Mouse (Mus musculus) left cerebral cortex, adult 9 months (tissue): ENCODE data around the gene Apeh.

Source experiments
- DNase-seq, 2 experiments: peaks; one replicate each; pipeline ENCODE4 v3.0.0; 2022; ENCODE audit warnings: low spot score in 2 of 2

Gene Apeh

GRCm38 (mm10) chr9:108119891-108120411 lies 25.5 kb upstream of the Apeh start:
- no peak for DNase-seq

DNA sequence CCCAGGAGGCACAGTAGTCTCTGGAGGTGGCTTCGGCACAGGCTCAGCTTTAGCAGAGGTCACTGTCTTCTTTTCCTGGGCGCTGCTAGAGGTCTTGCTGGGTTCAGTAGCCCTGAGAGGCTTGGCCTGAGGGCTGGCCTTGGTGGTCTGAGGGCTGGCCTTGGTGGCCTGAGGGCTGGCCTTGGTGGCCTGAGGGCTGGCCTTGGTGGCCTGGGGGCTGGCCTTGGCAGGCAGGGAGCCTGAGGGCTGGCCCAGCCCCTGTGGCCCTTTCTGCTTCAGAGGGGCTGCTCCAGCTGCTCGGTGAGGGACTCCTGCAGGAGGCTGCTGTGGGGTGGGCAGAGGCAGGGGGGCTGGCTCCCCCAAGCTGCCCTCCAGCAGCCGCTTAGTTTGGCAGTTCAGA lies 22.7 kb upstream of the Apeh start:
- DNase-seq, result no peak

- peak in 1 of 2 experiments; percentile 68 for DNase-seq
Measured at GRCm38 (mm10) chr9:108115290-108116077, 21.1 kb upstream of the Apeh start.

DNA sequence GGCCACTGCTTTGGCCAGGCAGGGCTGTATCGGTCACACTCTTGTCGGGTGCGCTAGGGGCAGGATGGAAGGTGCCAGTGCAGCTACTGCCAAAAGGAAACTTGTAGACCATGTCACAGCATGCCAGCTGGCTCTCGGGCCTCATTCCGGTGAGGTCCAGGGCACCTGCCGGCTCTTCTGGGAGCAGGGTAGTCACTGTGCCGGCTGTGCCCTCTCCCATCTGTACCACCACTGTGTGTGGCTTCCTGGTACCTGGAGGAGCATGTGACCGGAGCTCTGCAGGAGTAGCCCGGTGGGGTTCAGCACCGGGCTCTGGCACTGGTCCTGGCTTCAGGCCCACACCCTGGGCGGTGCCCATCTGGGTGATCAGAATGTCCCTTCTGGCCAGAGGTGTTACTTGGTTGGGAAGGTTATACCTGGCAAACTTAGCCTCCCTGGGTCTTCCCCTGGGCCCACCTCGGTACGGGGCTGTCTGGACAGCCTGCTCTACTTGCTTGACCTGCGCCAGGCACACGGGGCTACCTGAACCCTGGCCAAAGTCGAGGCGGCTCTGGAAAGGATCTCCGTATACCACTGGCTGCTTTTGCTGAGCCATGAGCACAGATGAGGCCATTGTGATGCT lies 18.4 kb upstream of the Apeh start:
- DNase-seq, result no peak

GRCm38 (mm10) chr9:108111593-108112121 lies 17.3 kb upstream of the Apeh start:
- no peak for DNase-seq

- no peak for DNase-seq
Measured at GRCm38 (mm10) chr9:108111101-108111592, 16.7 kb upstream of the Apeh start.

DNA sequence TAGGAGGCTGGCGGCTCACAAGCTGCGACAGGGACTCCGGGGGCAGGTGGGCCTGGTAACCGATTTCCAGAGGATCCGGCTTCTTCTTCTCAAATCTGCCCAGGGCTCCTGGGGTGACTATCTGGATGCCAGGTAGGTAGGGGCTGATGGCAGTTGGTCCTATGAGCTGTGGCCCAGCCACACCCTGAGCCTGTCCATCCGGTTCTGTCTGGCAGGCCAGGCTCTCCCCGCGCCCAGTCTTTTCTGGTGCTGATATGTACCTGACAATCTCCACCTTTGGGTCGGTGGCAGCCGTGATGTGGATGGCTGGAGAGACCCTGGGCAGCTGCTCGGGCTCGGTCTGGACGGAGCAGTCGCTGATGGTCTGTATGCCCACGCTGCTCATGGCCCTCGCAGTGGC lies 15.8 kb upstream of the Apeh start:
- no peak for DNase-seq

- DNase-seq, result no peak
Measured at GRCm38 (mm10) chr9:108107867-108108266, 13.5 kb upstream of the Apeh start.

DNA sequence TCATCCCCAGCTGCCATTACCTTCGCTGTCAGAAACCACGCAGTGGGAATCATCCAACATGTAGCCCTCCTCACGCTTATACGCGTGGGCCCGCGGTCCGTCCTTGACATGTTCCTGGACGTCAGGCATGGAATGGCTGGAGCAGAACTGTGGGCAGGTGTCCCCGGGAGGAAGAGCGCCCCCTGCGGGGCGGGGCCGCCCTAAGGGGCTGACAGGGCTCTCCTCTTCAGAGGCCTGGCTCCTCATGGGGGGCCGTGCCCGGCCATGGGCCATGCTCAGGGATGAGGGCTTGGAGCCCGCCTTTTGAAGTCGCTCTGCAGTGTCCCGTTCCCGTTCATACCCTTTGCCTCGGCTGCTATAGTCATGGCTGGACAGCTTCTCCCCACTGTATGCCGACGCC lies 11.7 kb upstream of the Apeh start:
- DNase-seq, result no peak

- DNase-seq, result no peak
Measured at GRCm38 (mm10) chr9:108105549-108105863, 11.1 kb upstream of the Apeh start.

DNA sequence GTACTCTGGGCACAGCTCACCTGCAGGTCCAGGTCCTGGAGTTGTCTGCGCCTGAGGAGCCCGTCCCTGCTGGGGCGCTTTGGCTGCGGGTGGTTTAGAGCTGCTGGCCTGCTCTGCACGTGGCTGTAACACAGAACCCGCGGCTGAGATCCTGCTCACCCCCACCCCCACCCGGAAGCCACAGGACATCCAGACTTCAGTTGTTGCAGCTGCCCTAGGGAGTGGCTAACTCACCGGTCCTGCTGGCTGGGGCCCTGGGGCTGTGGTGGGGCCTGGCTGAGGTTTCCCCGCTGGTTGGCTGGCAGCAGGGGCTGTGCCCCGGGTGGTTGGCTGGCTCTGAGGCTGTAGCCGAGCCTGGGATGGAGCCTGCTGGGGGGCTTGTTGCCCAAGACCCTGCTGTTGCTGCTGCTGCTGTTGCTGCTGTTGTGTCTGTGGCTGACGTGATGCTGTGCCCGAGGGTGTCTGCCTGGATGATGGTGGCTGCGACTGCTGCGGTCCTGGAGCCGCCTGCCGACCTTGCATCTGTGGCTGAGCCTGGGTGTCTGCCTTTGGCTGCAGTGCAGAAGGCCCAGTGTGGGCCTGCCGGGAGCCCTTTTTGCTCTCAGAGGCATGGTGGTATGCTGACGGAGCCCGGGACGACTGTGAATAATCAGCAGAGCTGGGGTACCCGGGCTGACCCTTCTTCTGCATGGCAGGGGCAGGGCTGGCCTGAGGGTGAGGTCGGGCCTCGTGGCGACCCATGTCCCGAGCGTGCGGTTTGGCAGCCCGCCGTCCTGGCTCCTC lies 10.6 kb upstream of the Apeh start:
- DNase-seq, result no peak

DNA sequence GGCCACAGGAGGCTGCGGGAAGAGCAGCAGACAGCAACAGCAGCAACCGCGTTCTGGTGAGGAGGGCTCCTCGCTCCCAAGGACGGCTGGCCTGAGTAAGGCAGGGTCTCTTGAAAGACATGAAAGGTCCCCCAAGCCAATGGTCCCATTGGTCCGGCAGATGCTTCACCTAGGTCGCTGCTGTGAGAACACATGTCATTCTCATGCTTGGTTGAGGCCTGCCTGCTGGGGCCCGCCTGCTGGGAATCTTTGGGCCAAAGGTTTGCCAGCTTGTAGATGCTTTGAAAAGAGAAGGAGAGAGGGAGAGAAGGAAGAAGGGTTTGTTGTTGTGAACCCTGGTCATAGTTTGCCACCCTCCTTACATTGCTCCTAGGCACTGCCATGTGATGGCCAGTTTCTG lies 5.2 kb upstream of the Apeh start:
- DNase-seq, result no peak

- no peak for DNase-seq
Measured at GRCm38 (mm10) chr9:108095949-108096712, 1.7 kb upstream of the Apeh start.

- no peak for DNase-seq
Measured at GRCm38 (mm10) chr9:108095518-108095917, 1.1 kb upstream of the Apeh start.

DNA sequence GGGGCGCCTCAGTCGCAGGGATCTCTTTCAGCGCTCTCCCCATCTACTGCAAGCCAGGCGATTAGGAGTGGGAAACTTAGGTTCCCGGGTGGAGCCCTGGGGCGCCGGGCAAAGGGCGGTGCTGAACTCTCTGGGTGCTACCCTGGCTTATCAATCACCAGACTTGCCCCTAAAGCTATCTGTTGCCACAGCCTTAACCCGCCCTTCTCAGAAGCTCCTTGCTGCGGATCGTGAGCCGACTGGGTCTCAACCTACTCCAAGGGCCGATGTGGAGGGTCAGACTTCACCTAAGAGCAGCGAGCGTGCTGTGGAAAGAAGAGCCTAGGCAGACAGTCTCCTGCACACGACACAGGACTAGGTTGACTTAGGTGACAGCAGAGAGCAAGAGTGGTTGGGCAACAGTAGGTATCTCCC lies 599 bp upstream of the Apeh start:
- DNase-seq, result no peak

DNA sequence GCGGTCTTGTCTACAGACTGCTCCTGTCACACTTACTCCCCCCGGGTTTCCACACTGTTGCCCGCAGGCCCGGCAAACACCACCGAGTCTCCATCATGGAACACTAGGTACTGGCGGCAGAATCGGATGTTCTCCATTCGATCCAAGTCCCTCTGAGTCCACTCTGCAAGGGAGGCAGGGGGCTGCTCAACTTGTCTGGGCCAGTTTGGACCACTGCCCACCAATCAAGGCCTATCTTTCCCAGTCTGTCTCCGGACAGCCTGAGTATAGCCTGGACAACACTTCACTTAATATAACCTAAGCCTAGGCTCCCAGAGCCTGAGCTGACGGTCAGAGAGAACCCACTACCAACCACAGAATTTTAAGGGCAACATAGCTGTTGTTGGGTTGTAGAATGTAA lies 820 bp downstream of the Apeh start:
- no peak for DNase-seq

DNA sequence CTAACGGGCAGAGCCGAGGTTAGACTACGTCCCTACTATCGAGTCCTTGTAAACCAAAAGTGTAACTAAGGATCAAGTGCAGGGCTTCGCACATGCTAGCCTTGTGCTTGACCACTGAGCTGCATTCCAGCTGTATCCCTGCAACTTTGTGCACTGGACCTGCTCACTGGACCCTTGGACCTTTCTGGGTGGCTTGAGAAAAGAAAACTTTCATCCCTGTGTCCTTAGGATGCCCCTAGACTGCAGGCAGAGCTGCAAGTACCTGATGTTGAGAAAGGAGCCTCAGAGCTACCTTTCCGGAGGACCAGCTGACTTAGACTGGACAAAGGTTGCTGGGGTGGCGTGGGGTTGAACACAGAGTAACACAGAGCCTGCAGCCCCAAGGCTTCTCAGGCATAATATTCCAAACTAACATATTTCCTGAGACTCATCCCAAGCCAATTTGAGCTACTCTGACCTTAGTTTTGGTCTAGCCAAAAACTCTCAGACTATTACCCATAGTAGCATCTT lies 3.7 kb downstream of the Apeh start:
- DNase-seq, result no peak

DNA sequence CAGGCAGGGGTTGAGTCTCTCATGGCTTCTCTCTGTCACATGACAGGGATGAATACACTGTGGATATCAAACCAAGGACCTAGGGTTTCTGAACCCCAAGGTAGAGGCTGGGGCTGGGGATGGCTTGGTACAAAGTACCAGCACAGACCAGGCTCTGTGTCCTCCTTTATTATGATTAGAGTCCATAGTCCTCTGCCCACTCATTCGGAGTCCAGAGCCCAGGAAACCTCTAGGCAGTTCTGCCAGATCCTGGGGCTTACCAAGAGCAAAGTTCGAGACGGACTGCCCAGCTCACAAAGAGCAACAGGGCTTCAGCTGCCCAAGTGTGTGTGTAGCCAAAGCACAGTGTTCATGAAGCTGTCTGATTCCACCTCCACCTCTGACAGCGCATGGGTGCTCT lies 9.1 kb downstream of the Apeh start:
- no peak for DNase-seq

DNA sequence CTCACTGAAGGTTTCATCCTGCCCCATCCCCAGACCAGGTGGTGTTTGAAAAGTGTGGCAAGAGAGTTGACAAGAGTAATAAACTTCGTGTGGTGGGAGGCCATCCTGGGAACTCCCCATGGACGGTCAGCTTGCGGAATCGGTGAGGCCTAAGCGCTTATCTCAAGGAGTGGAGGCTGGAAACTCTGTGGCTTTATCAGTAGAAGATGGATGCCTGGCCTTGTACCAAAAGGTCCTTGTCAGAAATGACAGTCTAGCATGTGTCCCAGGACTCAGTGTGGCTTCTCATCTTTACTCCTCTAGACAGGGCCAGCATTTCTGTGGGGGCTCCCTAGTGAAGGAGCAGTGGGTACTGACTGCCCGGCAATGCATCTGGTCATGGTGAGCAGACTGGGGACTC lies 10.8 kb downstream of the Apeh start:
- DNase-seq, result no peak

GRCm38 (mm10) chr9:108082988-108083431 lies 11.4 kb downstream of the Apeh start, which contains the start of gene Rnf123:
Gene Rnf123 (minus strand): TSS chr9:108083346.
- no peak for DNase-seq

- DNase-seq, result no peak
Measured at GRCm38 (mm10) chr9:108082549-108082948, 11.9 kb downstream of the Apeh start.
